Mouse (Mus musculus): ENCODE measurements around the gene Cadm1. TPM values are rescaled to one million over a fixed set of nuclear protein-coding genes. Genes with fewer than 3 reads are reported as not detected.

The Cadm1 gene
- total RNA-seq, 2 experiments from 2014 or later, result 3.3 to 4.8 TPM

- no peak for DNase-seq
- intact Hi-C loops (cut with DNase I; ENCODE audit: low total_unique reads), result no loop called here
Observed at GRCm38 (mm10) chr9:47710946-47711345, 181.0 kb downstream of the Cadm1 start.

- no peak for DNase-seq
- intact Hi-C loops (cut with DNase I; ENCODE audit: low total_unique reads), result no loop called here
Observed at GRCm38 (mm10) chr9:47714541-47714940, 184.6 kb downstream of the Cadm1 start.

DNA sequence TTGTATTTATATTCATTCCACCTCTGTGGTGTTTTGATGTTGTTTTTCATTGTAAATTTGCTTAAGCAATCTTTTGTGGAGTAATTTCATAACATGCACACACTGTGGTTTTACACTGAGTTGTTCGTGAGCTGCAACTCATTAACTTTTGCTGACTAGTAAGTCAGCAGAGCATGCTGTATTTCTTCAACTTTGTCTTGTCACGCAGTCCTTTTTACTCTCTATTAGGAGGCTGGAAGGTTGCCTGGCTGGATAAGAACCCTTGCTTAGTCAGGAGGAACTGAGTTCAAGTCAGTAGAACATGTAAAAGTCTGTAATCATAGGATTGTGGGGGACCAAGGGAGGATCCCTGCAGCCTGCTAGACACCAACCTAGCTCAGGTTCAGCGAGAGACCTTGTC lies 185.4 kb downstream of the Cadm1 start:
- no peak for DNase-seq
- intact Hi-C loops (cut with DNase I; ENCODE audit: low total_unique reads), result no loop called here

GRCm38 (mm10) chr9:47716883-47717282 lies 186.9 kb downstream of the Cadm1 start:
- DNase-seq, result no peak
- intact Hi-C loops (cut with DNase I; ENCODE audit: low total_unique reads), result no loop called here

DNA sequence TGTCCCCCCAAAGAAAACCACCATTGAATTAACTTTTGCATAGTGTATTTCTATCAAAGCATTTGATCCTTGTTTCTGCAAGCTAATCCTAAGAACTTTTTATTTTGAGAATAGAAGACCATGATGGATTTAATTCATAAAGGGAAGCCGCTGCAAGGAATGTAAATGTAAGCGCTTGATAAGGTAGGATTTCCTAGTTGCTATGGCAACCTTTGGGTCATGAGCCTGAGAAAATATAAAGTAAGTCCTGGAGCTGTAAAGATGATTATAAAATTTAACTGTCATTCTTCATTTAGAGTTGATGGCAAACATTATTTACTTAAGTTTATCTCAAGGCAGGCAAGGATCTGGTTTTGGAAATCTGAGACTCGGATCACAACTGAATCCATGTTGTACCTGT lies 197.6 kb downstream of the Cadm1 start:
- no peak for DNase-seq
- intact Hi-C loops (cut with DNase I; ENCODE audit: low total_unique reads), result no loop called here

DNA sequence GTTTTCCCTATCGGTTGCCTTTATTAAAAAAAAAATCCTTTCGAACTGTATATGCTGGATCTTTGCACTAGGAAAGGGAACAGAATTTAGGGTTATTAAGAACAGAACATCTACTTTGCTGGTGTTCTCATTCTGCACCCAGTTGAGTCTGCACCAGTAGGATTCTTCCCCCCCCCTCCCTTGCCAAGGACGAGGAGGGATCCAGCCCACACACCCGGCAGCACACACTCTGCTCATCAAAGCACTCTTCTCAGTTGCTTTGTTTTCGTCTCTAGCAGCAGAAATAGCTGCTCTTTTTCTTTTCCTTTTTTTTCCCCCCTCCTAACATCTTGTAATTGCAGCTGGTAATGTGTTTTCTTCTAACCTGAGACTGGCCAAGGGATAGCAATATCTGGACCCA lies 198.9 kb downstream of the Cadm1 start:
- intact Hi-C loops (cut with DNase I; ENCODE audit: low total_unique reads), result no loop called here
- no peak for DNase-seq

GRCm38 (mm10) chr9:47730247-47730646 lies 200.3 kb downstream of the Cadm1 start:
- DNase-seq, result no peak
- intact Hi-C loops (cut with DNase I; ENCODE audit: low total_unique reads), result no loop called here

- DNase-seq, result no peak
- intact Hi-C loops (cut with DNase I; ENCODE audit: low total_unique reads), result no loop called here
Observed at GRCm38 (mm10) chr9:47733780-47734451, 203.9 kb downstream of the Cadm1 start.

GRCm38 (mm10) chr9:47734905-47735304 lies 204.9 kb downstream of the Cadm1 start:
- no peak for DNase-seq
- intact Hi-C loops (cut with DNase I; ENCODE audit: low total_unique reads), result no loop called here

GRCm38 (mm10) chr9:47738799-47739198 lies 208.8 kb downstream of the Cadm1 start:
- no peak for DNase-seq
- intact Hi-C loops (cut with DNase I; ENCODE audit: low total_unique reads), result no loop called here

DNA sequence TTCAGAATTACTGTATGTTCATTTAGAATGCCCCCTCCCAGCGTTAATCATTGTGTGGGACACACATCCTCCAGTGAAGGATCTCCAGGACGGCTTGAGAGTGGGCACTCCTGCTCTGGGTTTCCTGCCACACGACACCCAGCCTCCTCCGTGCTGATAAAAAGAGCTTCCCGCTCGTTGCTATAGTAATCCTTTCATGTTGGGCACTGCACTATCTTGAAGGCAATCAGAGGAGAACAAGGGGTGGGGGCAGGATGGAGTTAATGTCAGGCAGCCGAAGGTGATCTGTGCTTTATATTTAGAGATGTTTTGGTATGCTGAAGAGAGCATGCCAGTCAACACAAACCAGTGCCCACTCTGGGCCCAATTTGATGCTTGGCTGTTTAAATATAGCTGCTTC lies 209.3 kb downstream of the Cadm1 start:
- no peak for DNase-seq
- intact Hi-C loops (cut with DNase I; ENCODE audit: low total_unique reads), result no loop called here

GRCm38 (mm10) chr9:47741751-47742150 lies 211.8 kb downstream of the Cadm1 start:
- intact Hi-C loops (cut with DNase I; ENCODE audit: low total_unique reads), result no loop called here

DNA sequence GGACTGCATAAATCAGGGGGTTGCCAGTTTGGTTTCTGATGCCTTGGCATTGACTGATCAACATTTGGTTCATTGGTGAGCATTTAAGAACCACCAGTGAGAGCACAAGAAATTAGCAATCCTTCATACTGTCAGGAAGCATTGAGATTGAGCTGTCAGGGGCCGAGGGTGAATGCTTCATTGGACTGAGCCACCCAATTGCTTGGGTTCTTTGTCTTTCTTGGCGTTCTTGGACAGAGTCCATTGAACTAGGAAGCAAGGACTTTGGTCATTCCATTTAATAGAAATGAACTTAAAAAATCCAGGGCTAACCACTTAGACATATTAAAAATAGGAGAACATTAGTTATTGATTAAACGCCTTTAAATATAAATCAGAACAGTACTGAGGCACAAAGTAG lies 214.9 kb downstream of the Cadm1 start:
- intact Hi-C loops (cut with DNase I; ENCODE audit: low total_unique reads), result no loop called here
- no peak for DNase-seq

More at GRCm38 (mm10) chr9:47741751-47742150, 211.8 kb downstream of the Cadm1 start:
- DNase-seq, result no peak

DNA sequence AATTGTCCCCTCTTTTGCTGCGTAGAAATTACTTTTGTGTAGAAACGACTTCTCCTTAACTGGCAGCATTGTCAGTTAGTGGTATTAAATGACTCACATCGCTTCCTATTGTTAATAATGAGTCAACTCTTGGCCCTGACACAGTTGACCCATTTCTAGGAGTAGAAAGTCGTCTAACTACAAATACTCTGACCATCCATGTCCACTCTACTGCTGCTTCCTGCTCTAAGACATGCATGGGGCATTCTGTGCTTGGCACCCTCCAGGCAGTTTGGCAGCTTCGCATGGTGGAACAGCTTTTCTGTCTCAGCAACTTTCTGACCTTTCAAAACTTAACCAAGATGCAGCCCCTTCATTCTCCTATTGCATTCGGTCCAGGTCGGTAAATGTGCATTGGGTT lies 215.7 kb downstream of the Cadm1 start:
- intact Hi-C loops (cut with DNase I; ENCODE audit: low total_unique reads), result no loop called here
- DNase-seq, result no peak

DNA sequence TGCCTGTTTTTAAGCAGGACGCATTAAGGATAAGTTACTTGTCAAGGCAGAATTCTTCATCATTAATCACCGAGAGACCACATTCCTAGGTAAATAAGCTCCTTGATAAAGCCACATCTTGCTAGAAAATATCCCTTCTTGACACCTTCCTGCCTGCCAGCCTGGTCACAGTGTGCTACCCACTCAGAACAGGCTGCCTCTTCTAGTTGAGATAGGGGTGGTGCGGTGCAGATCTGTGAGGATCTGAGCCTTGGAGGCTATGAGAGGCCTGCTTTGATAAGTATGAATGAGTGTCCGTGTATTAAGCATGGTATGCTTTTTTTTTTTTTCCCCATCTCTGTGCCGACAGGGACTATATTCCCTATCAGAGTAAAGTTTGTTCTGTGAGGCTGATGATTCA lies 219.2 kb downstream of the Cadm1 start:
- no peak for DNase-seq
- intact Hi-C loops (cut with DNase I; ENCODE audit: low total_unique reads), result no loop called here

DNA sequence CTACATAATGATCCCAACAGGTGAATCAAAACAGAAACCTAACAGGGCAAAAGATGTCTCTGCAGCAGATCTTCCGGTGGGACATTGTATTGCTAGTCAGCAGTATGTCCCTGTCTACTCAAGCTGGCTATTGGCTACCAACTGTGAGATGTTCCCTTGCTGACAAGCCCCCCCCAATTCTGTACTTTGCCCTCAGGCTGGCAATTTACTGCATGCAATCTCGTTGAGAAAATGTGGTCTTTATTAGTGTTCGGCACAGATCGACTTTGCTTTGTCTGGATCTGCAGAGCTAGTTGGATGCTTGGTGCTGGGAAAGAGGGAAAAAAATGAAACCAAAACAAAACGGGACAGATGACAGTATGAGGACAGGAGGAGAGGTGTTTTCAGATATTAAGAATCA lies 222.5 kb downstream of the Cadm1 start:
- no peak for DNase-seq
- intact Hi-C loops (cut with DNase I; ENCODE audit: low total_unique reads), result no loop called here

DNA sequence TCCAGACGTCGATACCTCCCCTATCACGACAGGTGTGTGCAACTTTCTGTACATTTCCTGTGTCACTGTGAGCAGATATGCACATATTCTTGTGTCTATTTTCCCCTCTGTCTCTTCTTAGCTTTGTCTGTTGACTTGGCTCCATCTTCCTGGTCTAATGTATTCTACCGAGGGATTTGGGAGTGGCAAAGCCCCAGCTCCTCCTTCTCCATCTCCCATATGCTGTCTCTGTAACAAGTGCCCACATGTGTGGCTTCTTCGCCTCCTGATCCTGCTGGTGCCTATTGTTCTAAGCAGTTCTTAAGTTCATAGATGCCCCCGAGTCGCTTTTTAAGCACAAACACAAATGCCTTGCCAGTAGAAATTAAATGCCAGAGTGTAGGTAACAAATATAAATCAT lies 223.2 kb downstream of the Cadm1 start:
- intact Hi-C loops (cut with DNase I; ENCODE audit: low total_unique reads), result no loop called here
- DNase-seq, result no peak

- intact Hi-C loops (cut with DNase I; ENCODE audit: low total_unique reads), result no loop called here
- DNase-seq, result no peak
Observed at GRCm38 (mm10) chr9:47755119-47755518, 225.1 kb downstream of the Cadm1 start.

GRCm38 (mm10) chr9:47757798-47758197 lies 227.8 kb downstream of the Cadm1 start:
- no peak for DNase-seq

DNA sequence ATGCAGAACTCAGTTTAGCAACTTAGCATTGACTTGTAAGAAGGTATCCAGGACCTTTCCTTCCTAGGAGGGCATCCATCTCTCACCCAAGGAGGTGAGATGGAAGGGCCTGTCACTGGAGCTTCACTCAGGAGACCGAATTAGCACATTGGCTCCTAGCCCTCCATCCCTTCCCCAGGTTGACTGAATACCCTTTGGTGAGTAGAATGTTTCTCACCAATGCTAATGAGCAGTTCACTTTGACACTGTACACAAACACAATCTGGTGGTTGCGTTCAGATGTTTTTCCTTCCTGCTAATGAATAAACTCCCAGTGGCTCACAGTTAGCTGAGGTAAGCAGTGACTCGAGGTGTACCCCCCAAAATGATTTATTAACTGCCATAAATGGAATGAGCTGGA lies 228.3 kb downstream of the Cadm1 start:
- intact Hi-C loops (cut with DNase I; ENCODE audit: low total_unique reads), result no loop called here
- DNase-seq, result no peak

More at GRCm38 (mm10) chr9:47757798-47758197, 227.8 kb downstream of the Cadm1 start:
- intact Hi-C loops (cut with DNase I; ENCODE audit: low total_unique reads), result no loop called here

GRCm38 (mm10) chr9:47759807-47760206 lies 229.8 kb downstream of the Cadm1 start:
- DNase-seq, result peak; percentile 16
- intact Hi-C loops (cut with DNase I; ENCODE audit: low total_unique reads), result no loop called here

GRCm38 (mm10) chr9:47761601-47762000 lies 231.6 kb downstream of the Cadm1 start:
- DNase-seq, result no peak
- intact Hi-C loops (cut with DNase I; ENCODE audit: low total_unique reads), result no loop called here

Data from gastrocnemius, postnatal 14 days (tissue).